Mouse (Mus musculus): ENCODE measurements around the gene Dnajb8. TPM values are rescaled to one million over a fixed set of nuclear protein-coding genes. Genes with fewer than 3 reads are reported as not detected.

Dnajb8 gene
- total and polyA plus RNA-seq, 3 experiments, result not detected

GRCm38 (mm10) chr6:88201926-88202700 is 20.0 kb upstream of the Dnajb8 start:
- Histone ChIP-seq H3K9ac (ENCODE audit: insufficient read depth, low read depth) (no peak overlapping the region), H3K4me1 (ENCODE audit: control insufficient read depth in 1 of 2, insufficient read depth in 2 of 2) (peaks cover 0 to 13% of the 10 kb centered on the region in 2 experiments; a peak in 3 of 4 replicates)
- no peak for DNase-seq (ENCODE audit: extremely low read depth)

GRCm38 (mm10) chr6:88202921-88203690 is 19.0 kb upstream of the Dnajb8 start:
- TF ChIP-seq ZNF384 (IDR thresholded peaks at IDR 0.05; ENCODE audit: low read depth, low read length) (peak; percentile 73), ZKSCAN1 (IDR thresholded peaks at IDR 0.05; ENCODE audit: borderline replicate concordance, low read depth, low read length) (no peak), CTCF (conservative IDR thresholded peaks at IDR 0.05 in 1 of 2, IDR thresholded peaks at IDR 0.05 in 1 of 2; ENCODE audit: low read depth in 2 of 2, low read length in 2 of 2) (0 out of 4 replicates have a peak, but pooled peaks of 1 of the 2 experiments have one; percentile 9), ELF1 (IDR thresholded peaks at IDR 0.05; ENCODE audit: low read depth, low read length) (0 out of 2 replicates have a peak, but pooled peaks have one; percentile 9)
- in situ Hi-C loops (cut with MboI; ENCODE audit: low pct_ligation_motif_present, low pct_unique_long_range_greater_than_20kb, low sequenced_read_pairs), result no loop called here
- peaks cover 7% of the 10 kb centered on the region for H3K9me3 ChIP-seq (replicated peaks; ENCODE audit: low read length)
- no peak overlapping the region for H3K9ac ChIP-seq (ENCODE audit: insufficient read depth, low read depth)
- peaks cover 41% of the 10 kb centered on the region for H3K27me3 ChIP-seq (replicated peaks)
- H3K79me2 ChIP-seq (replicated peaks; ENCODE audit: control insufficient read depth, extremely low read depth, insufficient read depth, poor library complexity, severe bottlenecking), result no peaks in the 10 kb centered on the region
- no peak overlapping the region for H3K27ac ChIP-seq (ENCODE audit: insufficient read depth, low read depth)
- peak overlapping the region; percentile 64 for H3K4me2 ChIP-seq (ENCODE audit: insufficient read depth, low read depth, poor library complexity, severe bottlenecking)
- H3K36me3 ChIP-seq (replicated peaks in 1 of 2; ENCODE audit: control insufficient read depth in 1 of 2, insufficient read depth in 1 of 2, low read length in 1 of 2), result no peaks in the 10 kb centered on the region
- no peak overlapping the region for H3K4me3 ChIP-seq (replicated peaks in 1 of 3; ENCODE audit: low read depth in 2 of 3, low read length in 2 of 3, poor library complexity in 1 of 3)
- H3K4me1 ChIP-seq (ENCODE audit: control insufficient read depth in 1 of 2, insufficient read depth in 2 of 2), result peaks cover 0 to 17% of the 10 kb centered on the region in 2 experiments; a peak in 3 of 4 replicates
- DNase-seq (ENCODE audit: extremely low read depth), result peak; percentile 21
- dilution Hi-C loops (cut with MboI; ENCODE audit: extremely low pct_ligation_motif_present, extremely low pct_unique_long_range_greater_than_20kb, low sequenced_read_pairs), result no loop called here

More at GRCm38 (mm10) chr6:88201926-88202700, 20.0 kb upstream of the Dnajb8 start:
- H3K4me3 ChIP-seq (replicated peaks in 1 of 3; ENCODE audit: low read depth in 2 of 3, low read length in 2 of 3, poor library complexity in 1 of 3), result no peak overlapping the region
- no peak for TF ChIP-seq MYC (IDR thresholded peaks at IDR 0.05; ENCODE audit: low read depth, low read length)
- no peak for TF ChIP-seq POLR2AphosphoS2 (IDR thresholded peaks at IDR 0.05; ENCODE audit: low read depth, low read length)
- no peak for TF ChIP-seq TCF12 (IDR thresholded peaks at IDR 0.05; ENCODE audit: low read depth, low read length)
- TF ChIP-seq MAX (IDR thresholded peaks at IDR 0.05; ENCODE audit: low read length), result no peak
- TF ChIP-seq ZKSCAN1 (IDR thresholded peaks at IDR 0.05; ENCODE audit: borderline replicate concordance, low read depth, low read length), result no peak
- TF ChIP-seq MEF2A (IDR thresholded peaks at IDR 0.05; ENCODE audit: borderline replicate concordance, low read depth, low read length), result no peak
- TF ChIP-seq IRF4 (IDR thresholded peaks at IDR 0.05; ENCODE audit: low read depth, low read length), result no peak
- TF ChIP-seq RAD21 (IDR thresholded peaks at IDR 0.05; ENCODE audit: low read depth, low read length), result no peak
- no peak for TF ChIP-seq SIN3A (IDR thresholded peaks at IDR 0.05; ENCODE audit: low read length)
- no peak for TF ChIP-seq USF2 (conservative IDR thresholded peaks at IDR 0.05; ENCODE audit: low read depth, low read length)
- TF ChIP-seq USF1 (IDR thresholded peaks at IDR 0.05; ENCODE audit: low read depth, low read length), result no peak
- no peak for TF ChIP-seq ZNF384 (IDR thresholded peaks at IDR 0.05; ENCODE audit: low read depth, low read length)
- TF ChIP-seq GABPA (IDR thresholded peaks at IDR 0.05; ENCODE audit: insufficient replicate concordance, low read depth, low read length), result no peak
- no peak for TF ChIP-seq NELFE (IDR thresholded peaks at IDR 0.05; ENCODE audit: low read depth, low read length)
- no peak overlapping the region for H3K27ac ChIP-seq (ENCODE audit: insufficient read depth, low read depth)
- peaks cover 9% of the 10 kb centered on the region for H3K9me3 ChIP-seq (replicated peaks; ENCODE audit: low read length)
- in situ Hi-C loops (cut with MboI; ENCODE audit: low pct_ligation_motif_present, low pct_unique_long_range_greater_than_20kb, low sequenced_read_pairs) (no loop called here), dilution Hi-C loops (cut with MboI; ENCODE audit: extremely low pct_ligation_motif_present, extremely low pct_unique_long_range_greater_than_20kb, low sequenced_read_pairs) (no loop called here)
- peaks cover 39% of the 10 kb centered on the region for H3K27me3 ChIP-seq (replicated peaks)
- no peaks in the 10 kb centered on the region for H3K36me3 ChIP-seq (replicated peaks in 1 of 2; ENCODE audit: control insufficient read depth in 1 of 2, insufficient read depth in 1 of 2, low read length in 1 of 2)
- no peaks in the 10 kb centered on the region for H3K79me2 ChIP-seq (replicated peaks; ENCODE audit: control insufficient read depth, extremely low read depth, insufficient read depth, poor library complexity, severe bottlenecking)
- no peak overlapping the region for H3K4me2 ChIP-seq (ENCODE audit: insufficient read depth, low read depth, poor library complexity, severe bottlenecking)

All from CH12.LX (cell line).